Mouse (Mus musculus) neural tube, embryonic 12.5 days (tissue): Measurements from ENCODE around the gene Ggta1. TPM values are rescaled to one million over a fixed set of nuclear protein-coding genes. Genes with fewer than 3 reads are reported as not detected.
A peak's percentile ranks its signal among the peaks of the same experiment; 100 is the strongest.

Source experiments
- ATAC-seq: fragments of 200-750 bp; cut with Nextera tagmentation; 2 replicates; pipeline ENCODE4 v1.8.0; 2017; ENCODE audit warnings: low read depth, mild to moderate bottlenecking, moderate TSS enrichment, moderate library complexity; ENCODE audit not compliant: low FRiP score
- H3K27ac ChIP-seq: fragments of 300-500 bp; sonication (generic); 2 replicates; pipeline ENCODE4 v1.5.1; 2016
- H3K27me3 ChIP-seq: fragments of 300-500 bp; sonication (generic); replicated peaks from 2 replicates; pipeline ENCODE4 v1.6.1; 2016; ENCODE audit warnings: mild to moderate bottlenecking
- H3K36me3 ChIP-seq: fragments of 300-500 bp; sonication (generic); 2 replicates; pipeline ENCODE4 v1.6.1; 2016; ENCODE audit warnings: mild to moderate bottlenecking
- H3K4me1 ChIP-seq: fragments of 300-500 bp; sonication (generic); 2 replicates; pipeline ENCODE4 v1.6.1; 2016
- H3K4me2 ChIP-seq: fragments of 300-500 bp; sonication (generic); replicated peaks from 2 replicates; pipeline ENCODE4 v1.6.1; 2016; ENCODE audit warnings: mild to moderate bottlenecking
- H3K4me3 ChIP-seq: fragments of 300-500 bp; sonication (generic); 2 replicates; pipeline ENCODE4 v1.5.1; 2016
- H3K9ac ChIP-seq: fragments of 300-500 bp; sonication (generic); 2 replicates; pipeline ENCODE4 v1.6.1; 2016; ENCODE audit warnings: mild to moderate bottlenecking
- H3K9me3 ChIP-seq: fragments of 300-500 bp; sonication (generic); 2 replicates; pipeline ENCODE4 v1.6.1; 2016; ENCODE audit warnings: mild to moderate bottlenecking
- WGBS: fragments of 180-500 bp; shearing (Covaris S2); methylation state at CpG from one replicate; pipeline ENCODE4 v1.1.7; 2016; 5-methylcytosine and 5-hydroxymethylcytosine counted together
- polyA plus RNA-seq: library from polyadenylated mRNA; unstranded; fragments of >200 nt; fragmentation: Nextera tagmentation; extraction: Ambion mirVana; gene quantifications from 2 replicates; pipeline ENCODE4 v1.2.1, GENCODE M21; 2016

Ggta1 gene
- polyA plus RNA-seq, 1 experiment from 2014 or later = 9.5 TPM

DNA sequence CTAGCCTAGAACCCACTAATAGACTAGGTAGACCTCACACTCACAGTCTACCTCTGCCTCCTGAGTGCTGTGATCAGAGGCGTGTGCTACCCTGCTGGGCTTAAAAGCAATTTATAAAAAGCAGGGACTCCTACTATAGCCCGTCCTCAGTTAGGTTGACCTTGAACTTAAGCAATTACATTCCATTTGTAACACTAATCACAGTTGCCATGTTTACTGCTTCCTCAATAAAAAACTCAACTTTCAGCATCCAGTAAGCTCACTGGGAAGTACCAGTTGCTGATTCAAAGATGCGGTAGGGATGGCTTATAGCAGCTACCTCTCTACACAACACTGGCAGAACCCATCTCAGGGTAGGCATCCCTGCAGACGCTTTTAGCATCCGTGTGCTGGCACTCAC, 19.7 kb downstream of the Ggta1 start:
- no peaks in the 10 kb centered on the region for H3K9me3 ChIP-seq
- no peak for ATAC-seq
- no peak overlapping the region for H3K9ac ChIP-seq
- peaks cover 9% of the 10 kb centered on the region; the same call in 1 of the 2 replicates for H3K4me1 ChIP-seq
- H3K4me2 ChIP-seq = no peak overlapping the region
- no peak overlapping the region for H3K4me3 ChIP-seq
- 67% methylated on average over 5 of the region's 5 CpGs for WGBS
- H3K36me3 ChIP-seq = no peaks in the 10 kb centered on the region
- H3K27ac ChIP-seq = no peak overlapping the region
- no peaks in the 10 kb centered on the region for H3K27me3 ChIP-seq

DNA sequence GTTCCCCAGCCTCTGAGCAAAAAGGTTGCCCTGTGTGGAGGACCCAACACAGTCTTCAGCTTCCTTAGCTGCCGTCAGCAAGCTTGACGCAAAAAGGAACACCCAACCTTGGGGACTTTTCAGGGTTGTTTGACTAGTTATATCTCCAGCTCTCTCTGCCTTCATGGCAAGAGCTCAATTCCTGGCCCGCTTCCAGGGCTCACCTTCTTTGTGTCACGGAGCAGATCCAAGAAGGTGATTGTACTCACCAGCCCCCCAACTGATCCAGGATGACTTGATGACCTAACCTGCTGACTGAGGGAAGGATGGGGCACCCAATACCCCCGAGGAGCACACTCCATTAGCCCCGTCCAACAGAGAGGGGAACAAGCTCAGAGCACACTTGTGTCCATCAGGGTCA, 21.0 kb downstream of the Ggta1 start:
- WGBS = 86% methylated on average over 6 of the region's 6 CpGs
- H3K4me3 ChIP-seq = no peak overlapping the region
- no peak for ATAC-seq
- H3K27ac ChIP-seq = no peak overlapping the region
- H3K9ac ChIP-seq = no peak overlapping the region
- H3K36me3 ChIP-seq = no peaks in the 10 kb centered on the region
- peaks cover 5% of the 10 kb centered on the region; the same call in 1 of the 2 replicates for H3K4me1 ChIP-seq
- H3K9me3 ChIP-seq = no peaks in the 10 kb centered on the region
- H3K4me2 ChIP-seq = no peak overlapping the region
- H3K27me3 ChIP-seq = no peaks in the 10 kb centered on the region

DNA sequence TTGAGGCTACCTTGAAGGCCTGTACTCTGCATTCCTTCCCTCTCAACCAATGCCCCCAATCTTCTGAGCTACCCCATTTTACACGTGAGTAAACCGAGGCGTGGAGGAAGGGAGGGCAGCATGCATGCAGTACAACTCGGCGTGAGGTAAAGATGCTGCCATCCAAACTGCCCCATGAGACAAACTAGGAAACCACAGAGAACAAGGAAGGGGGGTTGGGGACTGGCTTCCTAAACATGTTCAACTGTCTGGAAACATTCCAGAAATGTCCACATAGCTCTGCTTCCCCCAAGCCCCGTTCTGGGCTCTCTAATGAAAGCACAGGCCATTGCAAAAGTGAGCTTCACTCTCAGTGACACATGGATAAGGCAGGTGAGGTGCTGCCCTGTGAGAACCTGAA, 21.6 kb downstream of the Ggta1 start:
- H3K36me3 ChIP-seq = no peaks in the 10 kb centered on the region

DNA sequence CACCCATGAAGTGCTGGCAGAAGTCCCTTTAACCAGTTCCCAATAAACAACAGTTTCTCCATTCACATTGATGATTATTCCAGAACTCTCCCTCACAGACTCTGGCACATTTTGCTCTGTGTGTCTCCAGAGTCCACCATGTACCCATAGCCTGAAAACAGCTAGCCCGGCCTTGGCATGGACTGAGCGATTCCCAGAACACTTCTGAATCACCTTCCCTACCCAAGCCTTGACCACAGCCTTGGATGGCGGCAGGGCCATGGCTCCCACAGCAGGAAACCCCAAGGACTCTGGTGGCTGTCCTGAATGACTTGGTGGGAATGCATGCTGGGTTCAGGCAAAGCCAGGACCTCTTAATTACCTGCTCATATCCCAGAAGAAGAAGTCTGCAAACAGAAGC, 22.6 kb downstream of the Ggta1 start:
- Histone ChIP-seq H3K9me3 (no peaks in the 10 kb centered on the region), H3K27ac (no peak overlapping the region), H3K9ac (no peak overlapping the region), H3K36me3 (no peaks in the 10 kb centered on the region), H3K4me3 (no peak overlapping the region), H3K4me2 (no peak overlapping the region), H3K27me3 (no peaks in the 10 kb centered on the region), H3K4me1 (peaks cover 3% of the 10 kb centered on the region; the same call in 1 of the 2 replicates)
- ATAC-seq = no peak
- WGBS = 81% methylated on average over 3 of the region's 3 CpGs

More for the DNA sequence above, 21.6 kb downstream of the Ggta1 start:
- WGBS = 83% methylated on average over 6 of the region's 6 CpGs
- Histone ChIP-seq H3K9me3 (no peaks in the 10 kb centered on the region), H3K4me1 (peaks cover 5% of the 10 kb centered on the region; the same call in 1 of the 2 replicates), H3K27me3 (no peaks in the 10 kb centered on the region), H3K9ac (no peak overlapping the region), H3K27ac (no peak overlapping the region), H3K4me2 (no peak overlapping the region), H3K4me3 (no peak overlapping the region)
- ATAC-seq = no peak

DNA sequence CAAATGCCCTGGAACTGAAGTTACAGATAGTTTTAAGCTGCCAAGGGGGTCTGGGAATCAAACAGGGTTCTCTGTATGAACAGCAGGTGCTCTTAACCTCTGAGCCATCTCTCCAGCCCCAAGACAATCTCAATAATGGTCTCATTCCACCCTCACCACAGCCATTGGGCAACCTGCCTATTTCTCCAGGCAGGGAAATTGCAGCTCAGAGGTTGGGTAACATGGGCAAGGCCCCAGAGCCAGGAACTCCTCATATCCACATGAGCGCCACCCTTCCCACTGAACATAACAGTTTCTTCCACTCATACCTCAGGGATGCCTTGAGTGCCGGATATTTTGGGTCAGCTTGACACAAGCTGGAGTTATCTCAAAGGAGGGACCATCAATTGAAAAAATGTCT, 25.2 kb downstream of the Ggta1 start:
- Histone ChIP-seq H3K9ac (no peak overlapping the region), H3K4me1 (peaks cover under 1% of the 10 kb centered on the region; the same call in 1 of the 2 replicates), H3K36me3 (no peaks in the 10 kb centered on the region), H3K4me3 (no peak overlapping the region), H3K27me3 (no peaks in the 10 kb centered on the region), H3K4me2 (no peak overlapping the region), H3K9me3 (no peaks in the 10 kb centered on the region), H3K27ac (no peak overlapping the region)
- WGBS = 90% methylated on average over 2 of the region's 2 CpGs
- ATAC-seq = no peak

DNA sequence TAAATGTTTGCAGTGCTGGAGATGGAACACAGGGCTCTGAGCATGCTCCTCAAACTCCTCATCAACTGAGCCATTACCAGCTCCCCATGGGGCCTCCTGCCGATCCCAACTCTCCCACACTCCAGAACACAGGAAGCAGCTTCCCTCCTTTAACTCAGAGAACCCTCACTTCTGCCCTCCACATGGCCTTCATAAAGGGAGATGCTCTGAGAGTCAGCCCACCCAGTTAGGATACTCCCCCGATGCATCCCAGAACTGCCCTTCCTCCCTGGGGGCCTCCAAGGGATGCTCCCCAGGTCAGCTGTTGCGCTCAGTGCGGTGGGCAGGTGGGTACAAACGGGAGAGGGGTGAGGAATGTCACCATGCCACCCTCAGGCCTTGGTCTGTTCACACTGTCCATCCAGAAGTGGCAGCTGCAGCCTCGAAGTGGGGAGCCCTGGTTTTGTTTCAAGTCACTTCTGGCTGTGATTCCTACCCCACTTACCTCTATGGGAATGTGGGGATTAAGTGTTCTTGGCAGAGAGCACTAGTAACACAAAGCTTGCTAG, 28.4 kb downstream of the Ggta1 start:
- H3K4me3 ChIP-seq = no peak overlapping the region
- no peaks in the 10 kb centered on the region for H3K36me3 ChIP-seq
- no peaks in the 10 kb centered on the region for H3K9me3 ChIP-seq
- H3K27ac ChIP-seq = no peak overlapping the region
- H3K4me2 ChIP-seq = no peak overlapping the region
- 83% methylated on average over 6 of the region's 6 CpGs for WGBS
- no peak for ATAC-seq
- no peak overlapping the region for H3K9ac ChIP-seq
- no peaks in the 10 kb centered on the region for H3K27me3 ChIP-seq
- H3K4me1 ChIP-seq = peaks cover 12% of the 10 kb centered on the region

DNA sequence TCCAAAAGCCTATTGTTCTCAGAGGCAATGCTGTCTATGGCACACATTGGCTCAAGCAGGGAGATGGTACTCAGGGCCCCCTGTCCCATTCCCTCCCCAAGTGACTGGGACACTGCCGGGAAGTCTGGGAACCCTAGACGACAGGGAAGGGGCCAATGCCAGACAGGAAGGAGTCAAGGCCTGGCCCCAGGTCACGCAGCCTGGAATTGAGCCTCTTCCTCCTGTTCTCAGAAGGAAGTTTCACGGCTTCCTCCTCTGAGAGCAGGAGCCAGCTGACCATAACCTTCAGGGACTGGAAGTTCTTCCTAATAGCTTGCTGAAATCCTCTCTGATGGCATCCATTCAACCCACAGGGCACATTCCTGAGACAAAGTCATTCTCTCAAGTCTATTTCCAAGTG, 29.6 kb downstream of the Ggta1 start:
- no peaks in the 10 kb centered on the region for H3K36me3 ChIP-seq
- H3K4me3 ChIP-seq = no peak overlapping the region
- 63% methylated on average over 4 of the region's 4 CpGs for WGBS
- no peak overlapping the region for H3K27ac ChIP-seq
- H3K4me1 ChIP-seq = peaks cover 12% of the 10 kb centered on the region
- no peak for ATAC-seq
- H3K9ac ChIP-seq = no peak overlapping the region
- H3K9me3 ChIP-seq = no peaks in the 10 kb centered on the region
- no peaks in the 10 kb centered on the region for H3K27me3 ChIP-seq
- no peak overlapping the region for H3K4me2 ChIP-seq

DNA sequence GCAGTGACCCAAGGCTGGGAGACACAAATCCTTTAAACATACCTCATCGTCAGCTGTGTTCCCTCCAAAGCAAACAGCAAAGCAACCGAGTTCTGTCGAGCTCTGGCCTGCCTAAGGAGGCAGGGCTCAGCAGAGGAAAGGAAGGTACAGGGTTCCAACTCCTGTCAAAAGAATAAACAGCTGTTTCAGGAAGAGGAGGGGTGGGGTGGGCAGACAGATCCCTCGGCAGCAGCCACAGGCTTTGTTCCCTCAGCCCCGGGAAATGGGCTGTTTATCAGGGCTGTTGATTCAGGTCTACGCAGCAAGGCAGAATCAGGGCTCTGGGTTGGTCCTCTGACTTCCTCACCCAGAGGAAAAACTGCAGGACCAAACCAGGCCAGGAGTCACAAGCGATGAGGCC, 30.6 kb downstream of the Ggta1 start:
- H3K9ac ChIP-seq = no peak overlapping the region; the same call in 1 of the 2 replicates
- 41% methylated on average over 7 of the region's 7 CpGs for WGBS

DNA sequence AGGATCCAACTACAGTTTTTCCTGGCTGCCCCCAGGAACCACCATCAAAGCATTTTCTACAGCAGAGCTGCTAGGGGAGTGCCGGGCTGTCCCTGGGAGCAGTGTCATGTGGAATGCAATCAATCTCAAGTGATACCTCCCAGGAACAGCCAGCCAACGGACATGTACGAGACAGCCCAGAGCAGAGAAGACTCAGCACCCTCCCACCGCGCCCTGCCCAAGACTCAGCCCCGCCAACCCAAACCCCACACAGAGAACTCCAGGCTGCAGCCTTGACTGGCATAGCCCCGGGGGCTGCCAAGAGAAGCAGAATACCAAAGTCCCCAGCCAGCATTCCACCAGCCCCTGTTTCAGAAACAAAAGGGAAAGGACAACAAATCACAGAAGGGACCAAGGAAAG, 31.0 kb downstream of the Ggta1 start:
- no peaks in the 10 kb centered on the region for H3K27me3 ChIP-seq
- 34% methylated on average over 7 of the region's 7 CpGs for WGBS
- H3K9ac ChIP-seq = peak overlapping the region; percentile 33; the same call in 1 of the 2 replicates
- no peaks in the 10 kb centered on the region for H3K36me3 ChIP-seq
- peaks cover 12% of the 10 kb centered on the region for H3K4me1 ChIP-seq
- no peak overlapping the region for H3K27ac ChIP-seq
- H3K4me2 ChIP-seq = peak overlapping the region; percentile 20
- H3K9me3 ChIP-seq = no peaks in the 10 kb centered on the region
- no peak overlapping the region for H3K4me3 ChIP-seq
- no peak for ATAC-seq

More for the DNA sequence above, 30.6 kb downstream of the Ggta1 start:
- Histone ChIP-seq H3K4me1 (peaks cover 12% of the 10 kb centered on the region), H3K4me2 (peak overlapping the region; percentile 20; the same call in 1 of the 2 replicates), H3K27ac (no peak overlapping the region), H3K4me3 (no peak overlapping the region), H3K27me3 (no peaks in the 10 kb centered on the region), H3K36me3 (no peaks in the 10 kb centered on the region), H3K9me3 (no peaks in the 10 kb centered on the region)
- ATAC-seq = no peak

DNA sequence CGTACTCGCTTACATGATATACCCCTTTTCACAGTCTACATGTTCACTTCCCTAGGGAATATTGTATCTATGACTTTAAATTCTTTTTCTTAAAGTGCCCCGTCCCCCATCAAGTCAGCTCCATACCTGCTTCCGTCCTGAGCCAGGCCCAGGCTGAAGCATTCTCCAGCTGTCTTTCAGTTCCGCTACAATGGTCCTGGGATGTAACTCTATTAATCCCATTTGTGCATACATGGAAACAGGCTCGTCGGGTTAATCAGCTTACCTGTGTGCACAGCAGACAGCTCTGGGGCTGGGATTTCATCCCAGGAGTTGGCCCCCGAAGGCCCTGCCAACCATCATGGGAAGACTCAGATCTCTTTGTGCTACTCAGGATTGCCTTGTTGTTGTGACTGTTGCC, 32.2 kb downstream of the Ggta1 start:
- no peak overlapping the region for H3K4me2 ChIP-seq
- no peaks in the 10 kb centered on the region for H3K36me3 ChIP-seq
- H3K4me1 ChIP-seq = peaks cover 12% of the 10 kb centered on the region
- H3K9me3 ChIP-seq = no peaks in the 10 kb centered on the region
- 86% methylated on average over 8 of the region's 8 CpGs for WGBS
- ATAC-seq = no peak
- H3K4me3 ChIP-seq = no peak overlapping the region
- no peaks in the 10 kb centered on the region for H3K27me3 ChIP-seq
- no peak overlapping the region for H3K9ac ChIP-seq
- no peak overlapping the region for H3K27ac ChIP-seq

DNA sequence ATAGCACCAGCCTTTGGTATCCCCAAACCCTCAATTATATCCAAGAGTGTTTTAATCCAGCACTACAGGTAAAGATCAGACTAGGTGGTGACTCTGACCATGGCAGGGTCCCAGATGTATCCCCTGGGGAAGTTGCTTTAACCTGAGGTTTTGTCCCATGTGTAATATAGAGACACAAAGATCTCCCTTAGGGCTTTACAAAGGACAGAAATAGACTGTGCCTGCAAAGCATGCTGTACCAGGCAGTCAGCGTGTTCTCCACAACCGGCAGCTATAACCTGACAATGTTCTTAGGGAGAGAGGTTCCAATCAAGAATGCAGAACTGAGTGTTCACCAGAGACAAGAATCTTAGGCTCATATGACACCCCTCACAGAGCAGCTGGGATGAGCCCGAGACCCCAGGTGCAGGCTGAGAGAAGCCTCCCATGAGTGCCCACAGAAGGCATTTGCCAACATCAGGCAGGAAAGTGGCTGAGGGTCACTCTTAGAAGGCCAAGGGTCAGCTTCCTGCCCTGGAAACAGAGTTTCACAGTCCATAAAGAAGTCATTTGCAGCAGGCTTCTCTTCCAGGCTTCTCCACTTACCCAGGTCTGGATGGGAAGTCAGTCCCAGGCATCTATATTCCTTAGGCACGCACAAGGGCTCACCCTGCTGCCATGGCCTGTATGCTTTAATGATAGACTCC, 34.3 kb downstream of the Ggta1 start:
- H3K36me3 ChIP-seq = no peaks in the 10 kb centered on the region
- no peaks in the 10 kb centered on the region for H3K27me3 ChIP-seq
- 72% methylated on average over 4 of the region's 4 CpGs for WGBS
- peaks cover 12% of the 10 kb centered on the region for H3K4me1 ChIP-seq
- no peak overlapping the region for H3K4me2 ChIP-seq
- H3K4me3 ChIP-seq = no peak overlapping the region
- H3K9ac ChIP-seq = no peak overlapping the region
- no peaks in the 10 kb centered on the region for H3K9me3 ChIP-seq
- no peak overlapping the region for H3K27ac ChIP-seq
- ATAC-seq = no peak

DNA sequence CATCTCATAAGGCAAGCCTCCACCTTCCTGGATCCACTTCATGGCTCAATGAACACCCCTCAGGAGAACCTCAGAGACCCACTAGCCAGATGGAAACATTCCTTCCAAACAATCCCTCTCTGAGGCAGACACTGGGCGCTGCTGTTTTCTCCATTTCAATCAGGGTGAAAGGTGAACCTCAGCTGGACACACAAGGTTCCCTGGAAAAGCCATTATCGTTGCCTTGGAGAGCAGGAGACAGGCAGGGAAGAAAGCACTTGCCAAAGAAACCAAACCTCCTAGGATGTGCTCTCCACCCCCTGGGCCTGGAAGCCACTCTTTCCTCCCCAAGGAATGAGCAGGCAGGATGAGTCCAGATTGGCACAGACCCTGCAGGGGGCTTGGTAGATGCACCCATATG, 35.5 kb downstream of the Ggta1 start:
- 38% methylated on average over 2 of the region's 2 CpGs for WGBS
- Histone ChIP-seq H3K36me3 (no peaks in the 10 kb centered on the region), H3K27ac (no peak overlapping the region), H3K9ac (no peak overlapping the region), H3K4me3 (no peak overlapping the region), H3K27me3 (no peaks in the 10 kb centered on the region), H3K9me3 (no peaks in the 10 kb centered on the region), H3K4me2 (no peak overlapping the region), H3K4me1 (peaks cover 9% of the 10 kb centered on the region)
- ATAC-seq = no peak
